Mouse (Mus musculus): ENCODE measurements at regions not wholly inside any gene's neighbourhood (a gene's known extent, or its start where the extent isn't known, plus 50 kb on each side); places are given as distances from the start of the nearest gene placed in this dataset.

DNA sequence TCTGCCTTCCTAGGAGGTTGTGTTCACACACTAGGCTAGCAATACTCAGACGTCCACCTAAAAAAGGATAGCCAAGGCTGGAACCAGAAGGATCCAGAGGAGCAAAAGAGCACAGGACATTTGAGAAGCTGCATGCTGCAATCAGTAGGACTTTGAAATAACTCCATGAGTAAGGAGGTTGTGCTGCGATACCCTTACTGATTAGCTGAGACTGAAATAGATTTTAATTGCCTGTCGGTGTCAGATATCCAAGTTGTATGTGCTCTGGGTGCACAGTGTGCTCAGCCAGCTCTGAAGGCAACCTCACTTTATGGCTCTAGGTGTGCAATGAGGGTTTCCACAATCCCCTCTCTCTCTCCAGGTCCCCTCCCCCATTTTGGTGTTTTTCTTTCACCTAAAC lies 2159.2 kb upstream of the Gm7489 start:
- DNase-seq (ENCODE audit: inconsistent ontology term): no peak

DNA sequence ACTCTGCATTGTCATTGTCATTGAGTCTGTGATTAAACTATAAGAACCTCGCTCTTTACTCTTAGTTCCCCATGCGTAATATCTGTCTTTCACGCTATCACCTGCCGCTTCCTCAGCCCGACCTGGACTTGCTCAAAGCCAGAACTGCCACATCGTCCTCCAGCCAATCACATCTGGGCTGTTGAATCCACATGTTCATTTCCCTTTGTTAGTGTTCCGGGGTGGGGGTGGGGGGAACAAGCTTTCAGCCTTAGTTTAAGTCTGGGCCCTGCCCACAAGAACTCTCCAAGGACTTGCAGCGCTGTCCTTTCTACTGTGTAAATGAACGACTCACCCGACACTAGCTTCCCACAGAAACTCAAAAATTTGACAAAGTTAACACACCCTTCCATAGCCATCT lies 2154.6 kb upstream of the Gm7489 start:
- no peak for DNase-seq (ENCODE audit: inconsistent ontology term)

DNA sequence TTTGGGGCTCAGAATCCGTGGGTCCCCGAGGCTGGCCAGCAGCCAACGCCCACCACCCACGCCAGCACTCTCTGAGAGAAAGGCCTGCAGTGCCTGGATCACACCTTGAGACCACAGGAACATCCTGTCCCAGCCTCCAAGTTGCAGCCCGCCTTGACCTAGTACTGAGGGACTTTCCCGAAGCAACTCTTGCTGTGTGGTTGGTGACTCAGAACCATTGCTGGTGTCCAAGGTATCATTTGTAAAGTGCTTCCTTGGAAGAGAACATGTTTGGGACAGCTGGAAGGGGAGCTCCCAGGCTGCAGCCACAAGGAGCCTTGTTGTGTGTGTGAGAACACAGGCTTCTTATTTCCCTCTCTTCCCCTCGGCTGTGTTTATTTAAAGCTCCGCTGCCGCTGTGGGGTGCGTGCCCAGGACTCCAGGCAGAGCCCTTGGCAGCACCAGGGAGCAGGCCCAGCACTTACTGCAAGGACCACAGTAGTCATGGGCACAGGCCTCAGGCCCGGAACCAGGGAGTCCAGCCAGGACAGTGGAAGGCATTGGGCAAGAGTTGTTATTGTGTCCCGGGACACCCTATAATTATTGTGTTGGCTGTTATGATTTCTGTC lies 2153.8 kb upstream of the Gm7489 start:
- DNase-seq (ENCODE audit: inconsistent ontology term): peak; percentile 19

DNA sequence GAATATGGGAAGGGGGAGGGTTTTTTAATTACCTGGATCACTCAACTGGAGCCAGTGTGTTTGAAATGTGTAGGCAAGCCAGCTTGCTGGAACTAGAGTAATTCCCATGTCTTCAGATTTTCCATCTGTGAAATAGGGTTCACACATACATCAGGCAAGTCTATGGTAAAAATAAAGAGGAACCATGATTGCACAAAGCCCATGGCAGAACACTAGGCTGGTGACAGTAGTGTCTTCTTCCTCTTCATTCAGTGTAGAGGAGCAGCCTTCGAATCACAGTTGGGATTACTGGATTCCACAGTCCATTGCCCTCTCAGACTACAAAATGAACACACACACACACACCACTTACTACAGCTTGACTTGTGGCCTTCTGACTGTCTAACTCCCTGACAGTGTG lies 2150.5 kb upstream of the Gm7489 start:
- DNase-seq (ENCODE audit: inconsistent ontology term): no peak

Measured in Muller cell, postnatal 12 days (primary cell).